Mouse (Mus musculus) neural tube, embryonic 11.5 days (tissue): Measurements from ENCODE around the gene Gna11. TPM values are rescaled to one million over a fixed set of nuclear protein-coding genes. Genes with fewer than 3 reads are reported as not detected.
A peak's percentile ranks its signal among the peaks of the same experiment; 100 is the strongest.

Experiments used
- ATAC-seq: fragments of 200-750 bp; cut with Nextera tagmentation; 2 replicates; pipeline ENCODE4 v1.8.0; 2017; ENCODE audit warnings: moderate number of reproducible peaks, mild to moderate bottlenecking, moderate TSS enrichment, moderate library complexity; ENCODE audit not compliant: insufficient read depth, low FRiP score, low TSS enrichment
- DNase-seq: peaks from one replicate; pipeline ENCODE4 v3.0.0-alpha.2; 2015; ENCODE audit warnings: low spot score
- H3K27ac ChIP-seq: fragments of 300-500 bp; sonication (generic); 2 replicates; pipeline ENCODE4 v1.5.1; 2014; ENCODE audit warnings: low read depth, mild to moderate bottlenecking, low read length
- H3K27me3 ChIP-seq: fragments of 300-500 bp; sonication (generic); 2 replicates; pipeline ENCODE4 v1.6.1; 2014; ENCODE audit warnings: mild to moderate bottlenecking, low read length, mixed read lengths; ENCODE audit not compliant: control insufficient read depth, insufficient read depth
- H3K36me3 ChIP-seq: fragments of 300-500 bp; sonication (generic); 2 replicates; pipeline ENCODE4 v1.6.1; 2014; ENCODE audit warnings: mild to moderate bottlenecking, low read length, moderate library complexity, mixed read lengths; ENCODE audit not compliant: control insufficient read depth, insufficient read depth
- H3K4me1 ChIP-seq: fragments of 300-500 bp; sonication (generic); 2 replicates; pipeline ENCODE4 v1.6.1; 2014; ENCODE audit warnings: low read length, mixed read lengths; ENCODE audit not compliant: control insufficient read depth, insufficient read depth
- H3K4me2 ChIP-seq: fragments of 300-500 bp; sonication (generic); 2 replicates; pipeline ENCODE4 v1.6.1; 2014; ENCODE audit warnings: low read depth, mild to moderate bottlenecking, moderate library complexity
- H3K4me3 ChIP-seq: fragments of 300-500 bp; sonication (generic); 2 replicates; pipeline ENCODE4 v1.5.1; 2014; ENCODE audit warnings: low read depth, low read length
- H3K9ac ChIP-seq: fragments of 300-500 bp; sonication (generic); 2 replicates; pipeline ENCODE4 v1.6.1; 2014; ENCODE audit warnings: mild to moderate bottlenecking, low read length
- H3K9me3 ChIP-seq: fragments of 300-500 bp; sonication (generic); 2 replicates; pipeline ENCODE4 v1.6.1; 2016; ENCODE audit warnings: low read length; ENCODE audit not compliant: control insufficient read depth
- WGBS: fragments of 180-500 bp; shearing (Covaris S2); extraction: QIAGEN DNeasy Blood & Tissue Kit; methylation state at CpG from one replicate; pipeline ENCODE4 v1.1.7; 2014; 5-methylcytosine and 5-hydroxymethylcytosine counted together
- polyA plus RNA-seq: library from polyadenylated mRNA; unstranded; fragments of >200 nt; fragmentation: Nextera tagmentation; extraction: Ambion mirVana; gene quantifications from 2 replicates; pipeline ENCODE4 v1.2.1, GENCODE M21; 2014

The Gna11 gene
- polyA plus RNA-seq, 1 experiment from 2014 or later: 78.8 TPM

DNA sequence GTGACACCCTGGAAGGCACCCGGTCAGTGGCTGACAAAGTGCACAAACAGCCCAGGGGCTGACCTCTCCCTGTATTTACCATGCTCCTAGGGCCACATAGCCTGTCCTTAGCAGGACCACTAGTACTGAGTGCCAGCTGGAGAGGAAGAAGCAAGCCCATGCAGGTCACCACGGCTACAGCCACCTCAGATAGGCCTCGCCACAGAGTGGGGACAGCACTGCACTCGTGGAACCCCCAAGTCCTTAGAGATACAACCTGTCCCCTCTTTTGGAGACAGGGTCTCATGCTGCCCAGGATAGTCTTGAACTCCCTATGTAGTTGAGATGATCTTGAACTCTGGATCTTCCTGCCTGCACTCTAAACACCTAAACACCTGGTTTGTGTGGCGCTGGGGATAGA lies 3.6 kb downstream of the Gna11 start:
- Histone ChIP-seq H3K9me3 (no peaks in the 10 kb centered on the region), H3K36me3 (no peaks in the 10 kb centered on the region), H3K9ac (no peak overlapping the region), H3K27ac (no peak overlapping the region), H3K4me1 (peaks cover 25% of the 10 kb centered on the region), H3K27me3 (no peaks in the 10 kb centered on the region), H3K4me2 (no peak overlapping the region), H3K4me3 (no peak overlapping the region)
- DNase-seq (no peak), ATAC-seq (no peak)
- 92% methylated on average over 5 of the region's 5 CpGs for WGBS

DNA sequence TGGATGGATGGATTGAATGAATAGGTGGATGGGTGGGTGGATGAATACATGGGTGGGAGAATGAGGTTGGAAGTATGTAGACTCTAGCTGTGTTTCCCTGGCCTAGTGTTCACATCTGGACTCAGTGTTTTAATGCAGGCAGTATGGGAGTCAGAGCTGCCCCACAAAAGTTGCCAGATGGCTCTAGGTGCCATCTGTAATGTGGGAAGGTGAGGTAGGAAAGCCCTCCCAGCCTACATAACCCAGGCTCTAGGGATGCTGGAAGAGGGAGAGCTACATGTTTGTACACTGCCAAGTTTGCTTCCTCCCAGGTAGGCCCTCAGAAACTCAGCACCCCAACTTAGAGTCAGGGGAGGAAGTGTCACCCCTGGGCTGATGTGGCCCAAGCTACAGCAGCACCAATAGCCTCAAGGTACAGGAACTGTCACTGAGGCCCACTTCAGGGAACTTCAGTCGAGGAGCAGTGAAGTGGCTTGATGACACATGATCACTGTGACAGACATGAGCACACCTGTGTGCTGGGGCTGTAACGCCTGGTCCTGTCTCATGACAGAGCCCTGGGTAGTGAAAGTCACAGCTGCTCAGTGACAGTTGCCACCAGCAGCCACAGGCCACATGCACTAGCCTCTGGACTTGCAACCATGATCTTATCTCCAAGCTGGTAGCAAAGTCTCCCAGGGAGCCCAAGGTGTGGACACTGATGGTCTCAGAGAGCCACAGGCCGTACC lies 6.5 kb downstream of the Gna11 start:
- no peaks in the 10 kb centered on the region for H3K36me3 ChIP-seq
- ATAC-seq: no peak
- H3K27me3 ChIP-seq: no peaks in the 10 kb centered on the region
- peaks cover 17% of the 10 kb centered on the region for H3K4me1 ChIP-seq
- H3K9ac ChIP-seq: no peak overlapping the region
- no peaks in the 10 kb centered on the region for H3K9me3 ChIP-seq
- no peak overlapping the region for H3K4me3 ChIP-seq
- 87% methylated on average over 3 of the region's 3 CpGs for WGBS
- DNase-seq: no peak
- no peak overlapping the region for H3K27ac ChIP-seq
- no peak overlapping the region for H3K4me2 ChIP-seq

DNA sequence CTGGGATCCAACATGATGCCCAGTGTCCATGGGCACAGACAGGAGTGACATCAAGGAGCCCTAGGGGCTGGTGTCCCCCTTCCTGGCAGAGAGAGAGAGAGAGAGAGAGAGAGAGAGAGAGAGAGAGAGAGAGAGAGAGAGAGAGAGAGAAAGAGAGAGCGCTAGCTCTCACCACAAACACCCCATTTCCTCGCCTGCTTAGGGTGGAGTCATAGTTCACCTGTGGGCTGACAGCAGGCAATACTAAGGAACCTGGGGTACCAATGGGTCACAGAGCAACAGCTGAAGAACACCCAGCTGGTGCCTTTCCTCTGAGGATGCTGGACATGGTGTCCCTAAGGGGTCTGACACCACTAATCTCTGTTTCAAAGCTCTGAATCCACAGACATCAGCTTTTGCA lies 7.6 kb downstream of the Gna11 start:
- no peak for DNase-seq
- peaks cover 4% of the 10 kb centered on the region; the same call in 1 of the 2 replicates for H3K36me3 ChIP-seq

DNA sequence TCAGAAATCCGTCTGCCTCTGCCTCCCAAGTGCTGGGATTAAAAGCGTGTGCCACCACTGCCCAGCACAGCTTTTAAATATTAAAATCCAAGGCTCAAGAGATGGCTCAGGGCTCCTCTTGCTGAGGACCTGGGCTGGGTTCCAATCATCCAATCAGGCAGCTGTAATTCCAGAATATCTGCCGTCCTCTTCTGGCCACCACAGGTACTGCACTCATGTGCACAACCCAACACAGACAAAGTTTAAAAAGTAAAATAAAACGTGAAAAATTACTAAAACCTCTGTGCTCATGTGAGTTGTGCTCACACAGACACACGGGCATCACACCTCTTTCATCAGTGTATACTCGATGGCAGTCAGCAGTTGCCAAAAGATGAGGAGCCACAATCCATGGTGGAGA lies 8.3 kb downstream of the Gna11 start:
- Histone ChIP-seq H3K27me3 (no peaks in the 10 kb centered on the region), H3K4me1 (0 out of 2 replicates have a peak, but pooled peaks cover 1% of the 10 kb centered on the region), H3K4me3 (no peak overlapping the region), H3K27ac (no peak overlapping the region), H3K36me3 (peaks cover 7% of the 10 kb centered on the region), H3K4me2 (no peak overlapping the region), H3K9ac (no peak overlapping the region), H3K9me3 (no peaks in the 10 kb centered on the region)
- WGBS: 76% methylated on average over 6 of the region's 6 CpGs
- DNase-seq: no peak
- no peak for ATAC-seq

More for the DNA sequence above, 7.6 kb downstream of the Gna11 start:
- Histone ChIP-seq H3K4me3 (no peak overlapping the region), H3K4me2 (no peak overlapping the region), H3K9me3 (no peaks in the 10 kb centered on the region), H3K4me1 (peaks cover 7% of the 10 kb centered on the region; the same call in 1 of the 2 replicates), H3K27me3 (no peaks in the 10 kb centered on the region), H3K27ac (no peak overlapping the region), H3K9ac (no peak overlapping the region)
- 85% methylated on average over 2 of the region's 2 CpGs for WGBS
- ATAC-seq: no peak

DNA sequence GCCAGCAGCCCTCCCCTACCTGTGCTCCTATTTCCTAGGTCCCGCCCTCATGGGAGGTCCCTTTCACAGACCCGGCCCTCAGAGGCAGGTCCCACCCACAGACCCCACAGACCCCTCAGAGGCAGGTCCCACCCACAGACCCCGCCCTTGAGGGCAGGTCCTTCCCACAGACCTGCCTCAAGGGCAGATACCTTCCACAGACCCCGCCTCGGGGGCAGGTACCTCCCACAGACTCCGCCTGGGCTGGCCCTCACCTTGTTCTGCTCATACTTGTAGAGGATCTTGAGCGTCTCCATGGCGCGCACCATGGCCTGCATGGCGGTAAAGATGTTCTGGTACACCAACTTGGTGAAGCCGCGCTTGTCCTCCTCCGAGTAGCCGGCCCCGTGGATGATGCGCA lies 10.2 kb downstream of the Gna11 start:
- H3K4me1 ChIP-seq: no peaks in the 10 kb centered on the region
- no peak overlapping the region for H3K4me3 ChIP-seq
- H3K9ac ChIP-seq: no peak overlapping the region
- ATAC-seq (no peak), DNase-seq (no peak)
- no peak overlapping the region for H3K27ac ChIP-seq
- no peak overlapping the region for H3K4me2 ChIP-seq
- H3K9me3 ChIP-seq: no peaks in the 10 kb centered on the region
- 61% methylated on average over 16 of the region's 16 CpGs for WGBS
- peaks cover 9% of the 10 kb centered on the region for H3K36me3 ChIP-seq
- H3K27me3 ChIP-seq: no peaks in the 10 kb centered on the region

DNA sequence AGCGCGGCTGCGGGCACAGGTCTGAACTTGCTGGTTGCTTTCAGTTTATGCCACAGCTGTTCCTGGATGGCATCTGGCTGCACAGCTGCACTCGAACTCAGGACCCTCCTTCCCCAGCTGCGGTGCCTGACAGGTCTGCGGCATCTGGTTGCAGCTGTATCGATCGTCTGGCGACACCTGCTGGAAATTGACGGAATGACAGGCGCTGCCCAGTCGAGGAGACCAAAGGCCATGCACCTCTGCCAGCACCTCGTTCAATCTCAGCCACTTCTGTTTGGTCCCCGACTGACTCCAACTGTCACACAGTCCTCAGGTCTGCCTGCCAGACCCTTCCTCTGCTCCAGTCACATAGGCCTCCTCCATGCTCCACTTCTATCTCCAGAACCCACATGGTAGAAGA lies 18.2 kb downstream of the Gna11 start:
- peak; percentile 75 for DNase-seq
- WGBS: 9% methylated on average over 14 of the region's 14 CpGs
- H3K36me3 ChIP-seq: peaks cover 2% of the 10 kb centered on the region; the same call in 1 of the 2 replicates
- H3K9me3 ChIP-seq: no peaks in the 10 kb centered on the region
- no peak overlapping the region for H3K4me2 ChIP-seq
- no peak overlapping the region for H3K27ac ChIP-seq
- H3K4me3 ChIP-seq: no peak overlapping the region
- no peaks in the 10 kb centered on the region for H3K4me1 ChIP-seq
- H3K9ac ChIP-seq: no peak overlapping the region
- ATAC-seq: no peak
- H3K27me3 ChIP-seq: peaks cover 2% of the 10 kb centered on the region; the same call in 1 of the 2 replicates

DNA sequence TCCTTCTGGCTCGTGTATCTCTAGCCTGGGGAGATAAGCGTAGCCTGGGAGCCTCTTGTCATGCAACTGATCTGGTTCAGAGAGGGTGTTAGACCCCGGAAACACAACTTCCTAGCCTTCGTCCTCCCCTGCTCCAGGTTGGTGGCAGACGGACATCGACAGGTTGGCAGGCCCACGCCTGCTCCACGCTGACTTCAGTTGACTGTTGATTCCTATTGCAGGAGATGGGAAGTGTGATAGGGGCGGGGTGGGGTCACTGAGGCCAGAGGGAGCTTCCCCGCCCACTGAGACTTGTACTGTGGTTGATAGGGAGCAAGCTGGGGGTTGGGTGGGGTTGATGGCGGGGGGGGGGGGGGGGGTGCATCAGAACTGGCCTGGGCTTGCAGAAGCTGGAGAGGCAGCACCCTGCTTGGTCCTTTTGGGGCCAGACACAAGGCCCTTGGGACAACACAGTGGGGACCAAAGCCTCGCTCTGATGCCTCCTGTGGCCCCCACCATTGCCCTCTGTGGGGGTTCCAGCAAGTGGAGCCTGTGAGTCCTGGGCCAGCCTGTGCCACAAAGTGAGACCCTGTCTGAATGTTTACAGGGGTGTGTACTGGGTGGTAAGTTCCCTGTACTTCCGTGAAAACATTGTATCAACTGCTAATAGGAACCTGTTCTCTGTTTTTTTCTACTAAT lies 19.8 kb downstream of the Gna11 start:
- Histone ChIP-seq H3K4me2 (no peak overlapping the region), H3K27me3 (peaks cover 5% of the 10 kb centered on the region; the same call in 1 of the 2 replicates), H3K36me3 (peaks cover under 1% of the 10 kb centered on the region; the same call in 1 of the 2 replicates), H3K27ac (no peak overlapping the region), H3K4me1 (no peaks in the 10 kb centered on the region), H3K9ac (no peak overlapping the region), H3K9me3 (no peaks in the 10 kb centered on the region), H3K4me3 (no peak overlapping the region)
- 70% methylated on average over 12 of the region's 13 CpGs for WGBS
- ATAC-seq (no peak), DNase-seq (no peak)

DNA sequence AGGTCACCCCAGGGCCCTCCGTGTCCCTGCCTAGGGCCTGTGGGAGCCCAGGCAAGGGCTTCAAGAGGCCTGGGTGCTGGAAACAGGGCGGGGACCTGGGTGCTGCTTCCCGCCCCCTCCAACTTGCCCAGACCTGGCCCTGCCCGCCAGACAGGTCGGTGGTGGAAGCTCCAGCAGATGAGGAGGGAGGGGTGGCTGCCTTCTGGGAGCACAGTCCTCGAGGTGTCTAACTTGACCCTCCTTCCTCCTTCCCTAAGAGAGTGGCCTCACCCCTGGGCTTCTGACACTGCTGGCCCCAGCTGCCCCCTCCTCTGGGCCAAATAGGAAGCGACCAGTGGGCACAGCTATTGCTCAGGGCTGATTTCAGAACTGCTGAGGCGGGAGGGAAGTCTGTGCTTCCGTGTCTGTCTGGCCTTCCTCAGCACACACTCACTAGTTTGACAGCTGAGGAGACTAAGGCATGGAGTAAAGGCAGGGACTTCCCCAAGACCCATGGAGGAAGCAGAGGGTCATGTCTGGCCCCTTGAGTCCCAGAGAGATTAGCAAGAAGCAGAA lies 20.9 kb downstream of the Gna11 start, which contains the start of gene Gna15:
TSS of gene Gna15 (minus strand) at position 175 of the 555 bp plus-strand sequence.
- ATAC-seq (no peak), DNase-seq (no peak)
- H3K4me2 ChIP-seq: no peak within 1 kb of the TSS
- no peaks in the 10 kb centered on the region for H3K4me1 ChIP-seq
- no peak within 1 kb of the TSS for H3K4me3 ChIP-seq
- no peaks in the 10 kb centered on the region for H3K9me3 ChIP-seq
- H3K27me3 ChIP-seq: peaks cover 5% of the 10 kb centered on the region; the same call in 1 of the 2 replicates
- WGBS: 24% methylated on average over 9 of the region's 9 CpGs
- H3K9ac ChIP-seq: no peak within 1 kb of the TSS
- H3K36me3 ChIP-seq: no peaks in the 10 kb centered on the region
- H3K27ac ChIP-seq: no peak within 1 kb of the TSS
